Mouse (Mus musculus) cerebellum, adult 2 months (tissue): ENCODE data around the gene 4930522H14Rik.

ENCODE experiments used
- CTCF ChIP-seq: fragments of 200-500 bp; IDR thresholded peaks from 2 replicates; pipeline ENCODE4 v1.5.1; 2011; ENCODE audit warnings: low read depth, mild to moderate bottlenecking, control low read depth, low read length, moderate library complexity, borderline replicate concordance; ENCODE audit not compliant: insufficient read depth
- POLR2A ChIP-seq: fragments of 200-500 bp; IDR thresholded peaks from 2 replicates; pipeline ENCODE4 v1.6.1; 2011; ENCODE audit warnings: low read length, control low read depth, borderline replicate concordance; ENCODE audit not compliant: insufficient read depth

DNA sequence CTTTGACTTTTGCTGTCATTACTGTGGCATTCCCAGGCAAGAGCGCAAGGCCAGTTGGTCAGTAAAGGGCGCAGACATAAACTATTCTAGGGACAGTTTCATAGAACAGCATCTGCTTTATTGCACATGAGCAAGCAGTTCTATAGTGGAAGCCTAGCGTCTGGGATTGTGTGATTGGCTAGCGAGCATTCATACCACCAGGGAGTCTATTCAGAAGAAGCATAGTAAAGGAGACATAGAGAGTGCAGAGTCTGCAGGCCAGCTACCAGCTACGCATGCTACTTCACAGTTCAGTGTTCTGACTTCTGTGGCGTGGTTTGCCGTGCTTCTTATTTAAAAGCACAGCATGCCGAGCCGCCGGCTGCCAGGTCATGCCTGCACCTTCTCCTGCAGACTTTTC lies 37.9 kb upstream of the 4930522H14Rik start:
- no peak for TF ChIP-seq POLR2A
- TF ChIP-seq CTCF: no peak
